Mouse (Mus musculus): ENCODE measurements around the gene Aplp1.
"Not testable (repeated sequence)": the region's sequence is repeated elsewhere in the genome, so short reads cannot be mapped to it uniquely, and the experiment has no call there.

The Aplp1 gene

DNA sequence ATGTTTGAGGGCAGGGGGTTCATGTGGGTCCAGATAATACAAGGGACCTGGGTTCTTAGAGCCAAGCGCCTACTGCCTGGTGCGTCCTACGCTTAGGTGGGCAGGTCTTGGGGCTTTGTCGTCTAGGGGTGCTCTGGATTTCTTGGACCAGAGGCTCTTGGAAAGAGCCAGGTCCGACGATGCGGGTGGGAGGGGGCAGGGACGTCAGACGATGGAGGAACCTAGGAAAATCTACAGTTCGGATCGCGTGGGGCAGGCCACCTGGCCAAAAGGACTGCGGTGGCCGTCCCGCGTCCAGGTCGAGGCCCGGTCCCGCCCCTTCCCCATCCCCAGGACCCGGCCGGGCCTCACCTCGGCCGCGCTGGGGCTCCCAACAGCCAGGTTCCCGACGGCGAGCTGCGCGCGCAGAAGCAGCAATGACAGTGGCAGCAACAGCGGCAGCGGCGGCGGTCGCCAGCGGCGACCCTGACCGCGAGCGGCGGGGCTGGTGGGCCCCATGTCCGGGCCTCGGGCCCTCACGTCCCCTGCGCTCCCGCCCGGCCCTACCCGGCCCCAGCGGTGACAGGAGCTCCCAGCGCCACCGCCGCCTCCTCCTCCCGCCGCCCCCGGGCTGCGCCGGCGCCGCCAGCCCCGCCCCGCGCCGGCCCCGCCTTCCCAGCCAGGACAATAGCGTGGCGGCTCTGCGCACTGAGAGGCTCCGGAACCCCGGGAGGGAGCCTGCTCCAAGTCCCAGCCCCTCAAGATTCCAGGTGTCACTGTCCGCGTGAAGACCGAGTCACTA is at the start of gene Aplp1:
Gene Aplp1 (minus strand): TSS at position 565 of the 781 bp plus-strand sequence.
- no peak for DNase-seq (ENCODE audit: low read depth, low spot score)

DNA sequence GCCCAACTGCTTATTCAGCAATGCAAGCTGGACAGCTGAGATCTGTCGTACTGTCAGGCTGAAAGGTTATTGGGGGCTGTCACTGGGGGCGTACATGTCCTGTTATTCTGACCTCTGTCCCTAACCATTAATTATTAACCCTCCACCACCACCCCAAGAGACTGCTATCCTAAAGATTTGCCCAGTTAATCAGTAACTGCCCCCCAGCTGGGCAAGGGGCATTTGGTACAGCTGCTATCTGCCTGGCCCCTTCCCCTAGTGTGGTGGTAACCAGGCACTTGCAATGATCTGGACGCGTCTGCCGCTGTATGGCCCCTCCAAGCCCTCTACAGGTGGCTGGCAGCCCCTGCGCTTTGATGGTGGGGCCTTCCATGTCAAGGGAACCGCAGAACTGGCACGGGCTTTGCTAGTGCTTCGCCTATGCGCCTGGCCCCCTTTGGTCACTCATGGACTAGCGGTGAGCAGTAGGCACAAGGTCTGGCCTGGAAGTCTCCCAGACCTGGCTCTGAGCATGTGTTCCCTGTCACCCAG is 48.1 kb upstream of the Aplp1 start, which contains the start of gene Prodh2:
Gene Prodh2 (plus strand): TSS at position 222 of the 531 bp plus-strand sequence.
- no peak for DNase-seq (ENCODE audit: low read depth, low spot score)

- peak; percentile 39 for DNase-seq (ENCODE audit: low read depth, low spot score)
Measured at GRCm38 (mm10) chr7:30492765-30493164, 47.4 kb upstream of the Aplp1 start.

DNA sequence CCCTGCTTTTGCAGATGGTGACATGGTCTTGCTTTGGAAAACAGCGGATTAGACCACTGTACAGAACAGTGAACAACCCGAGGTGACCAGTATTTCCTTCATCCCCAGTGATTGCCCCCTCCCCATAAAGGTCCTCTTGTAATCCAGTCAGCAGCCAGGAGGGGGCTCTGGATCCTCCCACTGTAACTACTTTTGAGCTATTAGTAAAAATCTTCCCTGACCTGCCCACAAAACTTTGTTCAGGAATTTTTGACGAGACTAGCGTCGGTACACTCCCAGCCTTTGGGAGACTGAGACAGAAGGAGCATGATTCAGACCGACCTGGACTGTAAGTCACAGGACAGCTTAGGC is 45.6 kb upstream of the Aplp1 start:
- no peak for DNase-seq (ENCODE audit: low read depth, low spot score)

DNA sequence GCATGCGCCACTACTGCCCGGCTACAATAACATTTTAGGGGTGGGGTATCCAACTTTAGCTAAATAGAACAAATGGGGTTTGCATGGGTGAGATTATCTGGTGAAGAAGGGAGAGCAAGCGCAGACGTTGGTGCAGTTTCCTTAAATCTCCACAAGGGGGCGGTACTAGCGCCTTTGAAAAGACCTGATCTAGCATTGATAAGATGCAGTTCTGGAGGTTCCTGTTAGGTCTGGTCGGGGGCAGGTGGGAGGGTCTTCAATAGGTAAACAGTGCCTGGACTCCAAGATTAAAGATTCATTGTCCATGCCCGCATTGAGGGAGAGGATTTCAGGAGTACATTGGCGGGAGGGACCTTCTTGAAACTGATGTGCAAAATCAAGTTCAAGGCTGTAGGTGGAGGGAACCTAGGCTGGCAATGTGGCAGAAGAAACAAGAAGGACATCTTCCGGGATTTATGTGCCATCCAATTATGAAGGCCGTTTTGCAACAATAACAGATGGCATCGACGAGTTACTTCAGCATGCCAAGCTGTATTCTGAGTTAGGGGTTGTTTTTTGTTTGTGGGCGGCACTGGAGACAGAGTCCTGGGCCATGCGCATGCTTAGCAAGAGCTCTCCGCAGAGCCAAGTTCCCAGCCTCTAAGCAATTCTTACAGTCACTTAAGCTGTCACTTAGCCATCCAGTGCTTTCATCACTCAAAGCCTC is 45.1 kb upstream of the Aplp1 start:
- peak; percentile 36 for DNase-seq (ENCODE audit: low read depth, low spot score)

DNA sequence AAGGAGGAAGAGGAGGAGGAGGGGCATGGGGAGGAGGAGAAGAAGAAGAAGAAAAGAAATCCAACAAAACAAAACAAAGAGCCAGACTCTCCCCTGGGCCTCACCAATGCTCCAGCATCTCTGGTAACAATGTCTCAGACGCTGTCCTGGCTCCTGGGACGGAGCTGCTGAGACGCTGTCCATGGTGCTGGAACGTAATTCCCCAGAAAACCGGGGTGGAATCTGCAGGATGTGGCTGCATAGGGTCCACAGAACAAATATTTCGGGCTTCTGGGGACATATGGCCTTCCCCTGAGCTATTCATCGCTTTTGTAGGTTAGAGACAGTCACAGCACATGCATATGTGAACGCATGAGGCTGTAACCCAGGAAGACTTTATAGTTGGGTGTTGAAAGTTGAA is 38.9 kb upstream of the Aplp1 start:
- no peak for DNase-seq (ENCODE audit: low read depth, low spot score)

DNA sequence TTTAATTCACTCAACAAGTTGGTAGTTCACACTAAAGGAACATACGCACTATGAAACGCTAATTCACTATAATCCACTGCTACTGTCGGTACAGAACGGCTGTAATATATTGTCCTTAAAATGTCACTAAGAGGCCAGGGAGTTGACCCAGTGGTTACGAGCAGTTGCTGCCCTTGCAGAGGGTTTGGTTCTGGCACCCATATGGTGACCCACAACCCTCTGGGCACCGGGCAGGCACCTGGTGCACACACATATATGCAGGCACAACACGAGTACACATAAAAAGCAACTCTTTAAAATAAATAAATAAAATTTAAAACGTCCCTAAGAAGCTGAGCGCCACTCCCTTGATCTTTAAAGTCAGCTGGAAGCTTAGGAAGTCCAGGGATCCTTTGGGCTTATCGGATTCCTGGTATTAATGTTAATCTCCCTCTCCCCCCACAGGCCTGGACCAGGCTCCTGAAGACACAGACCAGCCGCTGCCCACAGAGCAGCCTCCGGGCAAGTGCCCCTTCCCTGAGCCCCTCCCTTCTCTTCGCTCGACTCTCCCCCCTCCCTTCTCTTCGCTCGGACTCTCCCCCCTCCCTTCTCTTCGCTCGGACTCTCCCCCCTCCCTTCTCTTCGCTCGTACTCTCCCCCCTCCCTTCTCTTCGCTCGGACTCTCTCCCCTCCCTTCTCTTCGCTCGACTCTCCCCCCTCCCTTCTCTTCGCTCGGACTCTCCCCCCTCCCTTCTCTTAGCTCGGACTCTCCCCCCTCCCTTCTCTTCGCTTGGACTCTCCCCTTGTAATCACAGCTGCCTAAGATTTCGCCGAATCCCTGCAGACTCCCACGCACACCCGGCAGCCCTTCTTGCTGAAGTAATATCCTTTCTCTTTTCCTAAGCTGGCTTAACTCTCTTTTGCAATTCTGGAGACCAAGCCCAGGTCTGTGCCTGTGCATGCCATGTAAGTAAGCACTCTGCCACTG is 32.4 kb upstream of the Aplp1 start:
- DNase-seq (ENCODE audit: low read depth, low spot score): peak; percentile 44

- not testable (repeated sequence) for DNase-seq (ENCODE audit: low read depth, low spot score)
Measured at GRCm38 (mm10) chr7:30476136-30476535, 30.8 kb upstream of the Aplp1 start.

- no peak for DNase-seq (ENCODE audit: low read depth, low spot score)
Measured at GRCm38 (mm10) chr7:30474999-30475398, 29.7 kb upstream of the Aplp1 start.

DNA sequence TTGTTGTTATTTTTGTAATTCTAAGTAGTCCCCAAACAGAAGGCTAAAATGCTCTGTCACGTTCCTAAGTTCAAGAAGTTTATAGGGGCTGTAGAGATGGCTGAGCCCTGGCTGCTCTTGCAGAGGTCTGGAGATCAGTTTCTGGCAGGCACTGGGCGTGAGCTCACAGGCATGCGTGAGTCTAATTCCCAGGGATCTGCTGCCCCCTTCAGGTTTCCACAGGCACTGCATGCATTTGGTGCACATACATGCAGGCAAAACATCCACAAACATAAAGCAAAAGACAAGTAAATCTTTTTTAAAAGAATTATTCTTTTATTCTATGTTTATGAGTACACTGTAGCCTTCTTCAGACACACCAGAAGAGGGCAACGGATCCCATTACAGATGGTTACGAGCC is 27.1 kb upstream of the Aplp1 start:
- DNase-seq (ENCODE audit: low read depth, low spot score): no peak

DNA sequence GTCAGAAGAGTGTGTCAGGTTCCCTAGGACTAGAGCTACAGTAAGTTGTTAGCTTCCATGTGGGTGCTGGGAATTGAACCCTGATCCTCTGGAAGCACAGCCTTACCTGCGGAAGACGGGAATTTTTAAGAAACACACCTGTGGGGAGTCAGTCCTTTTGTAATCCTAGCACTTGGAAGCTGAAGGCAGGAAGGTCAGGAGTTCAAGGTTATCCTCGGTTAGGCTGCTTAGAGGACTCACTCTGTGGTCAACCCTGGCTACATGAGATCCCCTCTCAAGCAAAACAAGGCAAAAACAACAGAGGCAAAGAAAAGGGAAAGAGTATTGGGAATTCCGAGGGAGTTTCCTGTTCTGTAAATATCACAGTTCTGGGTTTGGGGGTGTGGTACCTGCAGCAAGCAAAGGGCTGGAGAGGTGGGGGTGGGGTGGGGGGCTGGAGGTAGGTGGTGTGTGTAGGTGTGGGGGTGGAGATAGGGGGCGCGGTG is 19.5 kb upstream of the Aplp1 start:
- DNase-seq (ENCODE audit: low read depth, low spot score): no peak

GRCm38 (mm10) chr7:30463996-30464395 is 18.7 kb upstream of the Aplp1 start:
- DNase-seq (ENCODE audit: low read depth, low spot score): no peak

DNA sequence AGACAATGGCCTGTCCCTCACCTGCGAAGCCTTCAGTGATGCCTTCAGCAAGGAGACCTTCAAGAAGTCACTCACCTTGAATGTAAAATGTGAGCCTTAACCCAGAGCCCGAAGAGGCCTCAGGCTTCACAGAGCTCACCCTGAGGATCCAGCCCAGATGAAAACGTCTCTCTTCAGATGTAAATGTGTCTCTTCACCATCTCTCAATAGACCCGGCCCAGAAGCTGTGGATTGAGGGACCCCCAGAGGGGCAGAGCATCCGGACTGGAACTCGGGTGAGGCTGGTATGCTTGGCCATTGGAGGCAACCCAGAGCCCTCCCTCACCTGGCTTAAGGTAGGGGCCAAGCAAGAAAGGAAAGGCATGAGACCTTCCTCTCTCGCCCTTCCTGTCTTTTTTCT is 18.2 kb upstream of the Aplp1 start:
- DNase-seq (ENCODE audit: low read depth, low spot score): no peak

GRCm38 (mm10) chr7:30459484-30459883 is 14.1 kb upstream of the Aplp1 start:
- no peak for DNase-seq (ENCODE audit: low read depth, low spot score)

DNA sequence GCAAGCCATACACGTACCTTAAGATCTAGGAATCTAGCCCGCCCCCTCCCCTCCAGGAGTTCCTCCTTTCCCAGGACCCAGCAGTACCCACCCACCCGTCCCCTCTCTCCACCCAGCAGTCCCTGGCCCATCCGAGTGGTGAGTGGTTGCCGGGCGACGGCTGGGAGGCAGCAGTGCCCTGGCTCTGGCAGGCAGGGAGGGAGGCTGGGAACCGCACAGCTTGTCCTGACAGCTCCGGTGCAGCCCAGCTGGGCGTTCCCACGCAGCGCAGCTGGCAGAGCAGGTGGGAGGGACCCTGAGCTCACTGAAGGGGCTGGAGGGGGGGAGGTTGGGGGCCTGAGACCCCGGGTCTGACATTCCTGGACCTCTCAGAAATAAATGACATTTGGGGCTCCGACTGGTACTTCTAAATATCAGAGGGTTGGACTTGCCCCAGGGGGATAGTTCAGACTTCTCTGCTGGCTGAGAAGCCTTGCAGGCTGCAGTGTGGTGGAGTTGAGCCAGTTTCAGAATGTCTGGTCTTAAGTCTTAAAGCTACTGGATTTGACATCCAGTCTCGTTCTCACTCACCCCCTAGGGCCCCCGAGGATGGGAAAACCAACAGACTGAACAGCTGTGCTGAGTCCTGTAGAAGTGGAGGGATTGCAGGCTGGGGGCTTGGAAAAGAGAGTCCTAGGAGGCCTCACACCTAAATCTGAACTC is 12.4 kb upstream of the Aplp1 start, which contains the start of the genes Kirrel2 and Nphs1:
Gene Kirrel2 (minus strand): TSS at position 62 of the 702 bp plus-strand sequence.
Gene Nphs1 (plus strand): TSS at position 687 of the 702 bp plus-strand sequence.
- no peak for DNase-seq (ENCODE audit: low read depth, low spot score)

- no peak for DNase-seq (ENCODE audit: low read depth, low spot score)
Measured at GRCm38 (mm10) chr7:30456911-30457628, 11.7 kb upstream of the Aplp1 start.

DNA sequence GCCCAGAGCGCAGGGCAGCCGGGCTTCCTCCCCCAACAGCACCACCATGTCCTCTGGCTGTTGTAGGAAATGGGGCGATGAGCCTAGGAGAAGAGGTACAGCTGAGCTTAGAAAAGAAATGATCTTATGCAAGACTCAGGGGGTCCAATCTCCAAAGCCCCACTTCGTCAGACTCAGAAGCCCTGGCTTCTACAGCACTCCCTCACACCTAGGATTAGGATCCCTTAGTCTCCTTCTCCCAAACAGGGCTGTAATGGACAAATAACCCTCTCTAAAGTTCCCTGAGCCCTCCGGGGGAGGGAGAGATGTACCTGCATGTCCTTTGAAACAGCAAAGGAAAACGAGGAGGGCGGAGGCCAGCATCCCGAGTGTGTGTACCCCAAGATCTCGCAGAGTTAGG is 11.2 kb upstream of the Aplp1 start:
- DNase-seq (ENCODE audit: low read depth, low spot score): no peak

DNA sequence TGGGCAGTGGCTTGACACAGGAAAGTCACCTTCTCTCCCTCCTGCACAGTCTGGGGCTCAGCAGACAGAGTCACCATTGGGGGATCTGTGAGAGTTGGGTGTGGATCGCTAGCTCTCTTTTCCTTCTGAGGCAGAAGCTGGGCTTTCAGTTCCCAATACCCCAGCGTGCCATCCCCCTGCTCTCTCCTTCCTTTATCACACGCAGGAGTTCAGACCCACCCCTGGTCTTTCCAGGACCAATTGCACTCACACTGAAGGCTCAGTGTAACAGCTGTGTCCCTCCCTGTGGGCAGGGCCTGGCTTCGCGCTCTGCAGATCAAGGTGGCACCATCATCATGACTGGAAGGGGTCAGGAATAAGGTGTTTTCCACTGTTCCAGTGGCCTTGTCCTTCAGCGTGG is 8.9 kb upstream of the Aplp1 start:
- DNase-seq (ENCODE audit: low read depth, low spot score): no peak

DNA sequence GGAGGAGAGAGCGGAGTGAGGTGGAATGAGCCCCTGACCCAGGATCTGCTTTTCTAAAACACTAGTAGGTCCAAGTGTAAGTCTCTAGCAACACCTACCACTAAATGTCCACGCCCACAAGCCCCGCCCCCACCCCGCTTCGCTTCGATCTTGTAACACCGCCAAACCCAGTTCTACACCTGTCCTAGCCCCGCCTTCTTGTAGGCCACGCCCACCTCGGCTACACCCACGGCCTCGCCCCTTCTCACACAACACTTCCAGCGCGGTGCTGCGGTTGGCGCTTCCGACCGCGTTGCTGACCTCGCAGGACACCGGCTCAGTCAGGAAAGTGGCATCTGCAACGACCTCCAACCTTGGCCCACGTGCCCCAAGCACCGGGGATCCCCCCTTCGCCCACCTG is 8.4 kb upstream of the Aplp1 start:
- no peak for DNase-seq (ENCODE audit: low read depth, low spot score)

DNA sequence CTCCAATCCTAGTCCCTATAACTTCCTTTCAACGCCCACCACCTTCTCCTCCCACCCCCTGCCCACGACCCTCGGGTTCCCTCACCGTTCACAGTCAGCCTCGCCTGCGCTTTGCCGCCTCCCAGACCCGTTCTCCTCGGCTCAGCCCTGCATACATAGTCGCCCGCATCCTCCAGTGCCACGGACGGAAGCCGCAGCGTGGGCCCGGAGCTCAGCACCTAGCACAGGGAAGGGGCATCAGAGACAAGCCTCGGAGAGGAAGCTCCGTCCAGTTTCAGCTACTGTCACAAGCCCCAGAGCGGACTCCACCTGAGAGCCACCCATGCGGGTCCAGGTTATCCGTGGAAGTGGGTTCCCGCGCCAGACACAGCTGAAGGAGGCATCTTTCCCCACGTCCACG is 8.0 kb upstream of the Aplp1 start:
- DNase-seq (ENCODE audit: low read depth, low spot score): no peak

Measured in retina, adult 2 months (tissue).